Mouse (Mus musculus): ENCODE measurements around the gene Rwdd2b. TPM values are rescaled to one million over a fixed set of nuclear protein-coding genes. Genes with fewer than 3 reads are reported as not detected.
A peak's percentile ranks its signal among the peaks of the same experiment; 100 is the strongest.

Gene Rwdd2b
- polyA plus RNA-seq (2011; ENCODE audit: insufficient read depth, insufficient read length, low replicate concordance, missing spikeins) = 2.4 and 2.5 TPM in 2 replicates

DNA sequence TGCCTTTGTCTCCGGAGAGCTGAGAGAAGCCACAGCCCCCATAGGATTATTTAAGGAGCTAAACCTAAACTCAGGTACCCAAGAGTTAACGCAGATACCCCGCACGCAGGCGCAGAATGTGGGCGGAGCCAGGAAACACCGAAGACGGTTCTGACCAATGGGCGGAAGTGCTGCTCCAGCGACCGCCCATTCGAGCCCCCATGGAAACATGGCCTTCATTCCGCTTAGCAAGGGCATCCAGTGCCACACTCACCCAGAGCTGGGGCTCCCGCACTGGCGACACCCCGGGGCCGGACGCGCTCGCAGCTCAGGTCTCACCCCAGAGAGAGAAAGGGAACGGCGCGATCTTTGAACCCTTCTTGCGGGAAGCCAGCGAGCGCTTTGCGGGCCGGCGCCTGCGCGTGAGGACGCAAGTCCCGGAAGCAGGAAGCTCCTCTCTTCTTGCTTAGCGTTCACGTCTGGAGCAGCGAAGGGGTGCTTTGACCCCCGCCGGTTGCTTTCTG lies at the start of gene Rwdd2b:
Rwdd2b (minus strand) TSS at position 390 of the 503 bp plus-strand sequence.
- Histone ChIP-seq H3K27ac (ENCODE audit: control insufficient read depth, insufficient read depth, low read depth, low read length, poor library complexity) (peak within 1 kb of the TSS; percentile 91), H3K4me1 (ENCODE audit: control insufficient read depth, insufficient read depth, low read length) (peaks cover 1% of the 10 kb centered on the region; the same call in 1 of the 2 replicates), H3K4me3 (replicated peaks; ENCODE audit: control insufficient read depth, low read depth, low read length) (peak within 1 kb of the TSS; percentile 93)
- under 1% methylated on average over 38 of the region's 38 CpGs for WGBS
- TF ChIP-seq POLR2A (IDR thresholded peaks at IDR 0.05; ENCODE audit: borderline replicate concordance, control insufficient read depth, low read depth, low read length) = peak; percentile 70; the same call in 1 of the 2 replicates
- TF ChIP-seq CTCF (IDR thresholded peaks at IDR 0.05; ENCODE audit: control insufficient read depth, insufficient read depth, low read length) = no peak

DNA sequence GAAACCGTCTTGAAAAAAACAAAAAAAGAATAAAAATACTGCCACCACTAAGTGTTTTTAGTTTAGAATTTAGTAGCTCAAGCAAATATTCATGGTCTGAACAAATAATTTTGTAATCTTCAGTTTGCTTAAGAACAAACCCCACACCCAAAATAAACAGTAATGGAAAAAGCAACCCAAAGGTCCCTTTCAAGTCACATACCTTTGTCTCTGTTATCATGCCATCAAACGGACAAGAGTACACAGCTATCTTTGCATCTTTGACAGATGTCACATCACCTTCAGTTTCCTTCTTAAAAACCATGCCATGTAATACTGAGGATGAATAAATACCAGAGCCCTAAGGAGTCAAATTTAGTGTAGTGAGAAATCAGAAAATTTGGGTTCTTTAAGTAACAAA lies 48.2 kb upstream of the Rwdd2b start:
- Histone ChIP-seq H3K27ac (ENCODE audit: control insufficient read depth, insufficient read depth, low read depth, low read length, poor library complexity) (no peak overlapping the region), H3K4me3 (replicated peaks; ENCODE audit: control insufficient read depth, low read depth, low read length) (no peak overlapping the region), H3K4me1 (ENCODE audit: control insufficient read depth, insufficient read depth, low read length) (no peaks in the 10 kb centered on the region; the same call in 1 of the 2 replicates)
- TF ChIP-seq CTCF (IDR thresholded peaks at IDR 0.05; ENCODE audit: control insufficient read depth, insufficient read depth, low read length) (no peak), POLR2A (IDR thresholded peaks at IDR 0.05; ENCODE audit: borderline replicate concordance, control insufficient read depth, low read depth, low read length) (no peak)
- WGBS = 70% methylated on average over 2 of the region's 2 CpGs

DNA sequence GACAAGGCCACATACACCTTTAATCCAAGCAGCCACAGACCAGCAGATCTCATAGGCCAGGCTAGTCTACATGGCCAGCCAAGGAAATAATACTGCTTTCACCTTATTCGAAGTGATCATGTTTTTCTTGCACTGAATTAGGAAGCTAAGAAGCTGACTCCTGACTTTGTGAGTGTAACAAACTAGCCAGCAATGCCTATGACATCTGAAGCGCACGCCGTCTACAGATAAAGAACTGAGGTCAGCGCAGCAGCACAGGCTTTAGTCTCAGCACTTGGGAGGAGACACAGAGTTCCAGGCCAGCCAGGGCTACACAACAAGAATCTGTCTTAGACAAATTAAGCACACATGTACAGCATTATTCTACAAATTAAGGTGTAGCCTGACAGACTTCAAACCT lies 46.4 kb upstream of the Rwdd2b start:
- Histone ChIP-seq H3K4me3 (replicated peaks; ENCODE audit: control insufficient read depth, low read depth, low read length) (no peak overlapping the region), H3K4me1 (ENCODE audit: control insufficient read depth, insufficient read depth, low read length) (no peaks in the 10 kb centered on the region; the same call in 1 of the 2 replicates), H3K27ac (ENCODE audit: control insufficient read depth, insufficient read depth, low read depth, low read length, poor library complexity) (no peak overlapping the region)
- 92% methylated on average over 5 of the region's 5 CpGs for WGBS
- no peak for TF ChIP-seq POLR2A (IDR thresholded peaks at IDR 0.05; ENCODE audit: borderline replicate concordance, control insufficient read depth, low read depth, low read length)
- no peak for TF ChIP-seq CTCF (IDR thresholded peaks at IDR 0.05; ENCODE audit: control insufficient read depth, insufficient read depth, low read length)

DNA sequence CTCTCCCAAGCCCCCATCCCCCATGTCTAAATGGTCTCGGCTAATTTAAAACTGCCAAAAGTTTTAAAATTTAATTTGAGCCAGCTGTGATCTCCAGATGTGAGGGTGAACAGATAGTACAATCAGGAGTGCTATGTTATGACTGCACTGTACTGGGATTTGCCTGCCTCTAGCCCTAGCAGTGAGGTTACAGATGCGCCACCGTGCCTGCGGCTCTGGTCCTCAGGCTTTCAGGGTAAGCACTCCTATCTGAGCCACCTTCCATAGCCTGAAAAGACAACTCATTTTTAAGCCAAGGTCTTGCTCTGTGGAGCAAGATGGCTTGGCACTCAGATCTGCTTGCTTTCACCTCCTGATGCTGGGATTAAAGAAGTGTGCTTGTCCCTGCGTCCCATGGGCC lies 44.0 kb upstream of the Rwdd2b start:
- Histone ChIP-seq H3K27ac (ENCODE audit: control insufficient read depth, insufficient read depth, low read depth, low read length, poor library complexity) (no peak overlapping the region), H3K4me3 (replicated peaks; ENCODE audit: control insufficient read depth, low read depth, low read length) (no peak overlapping the region), H3K4me1 (ENCODE audit: control insufficient read depth, insufficient read depth, low read length) (no peaks in the 10 kb centered on the region)
- TF ChIP-seq POLR2A (IDR thresholded peaks at IDR 0.05; ENCODE audit: borderline replicate concordance, control insufficient read depth, low read depth, low read length) = no peak
- TF ChIP-seq CTCF (IDR thresholded peaks at IDR 0.05; ENCODE audit: control insufficient read depth, insufficient read depth, low read length) = no peak
- WGBS = 88% methylated on average over 5 of the region's 5 CpGs

DNA sequence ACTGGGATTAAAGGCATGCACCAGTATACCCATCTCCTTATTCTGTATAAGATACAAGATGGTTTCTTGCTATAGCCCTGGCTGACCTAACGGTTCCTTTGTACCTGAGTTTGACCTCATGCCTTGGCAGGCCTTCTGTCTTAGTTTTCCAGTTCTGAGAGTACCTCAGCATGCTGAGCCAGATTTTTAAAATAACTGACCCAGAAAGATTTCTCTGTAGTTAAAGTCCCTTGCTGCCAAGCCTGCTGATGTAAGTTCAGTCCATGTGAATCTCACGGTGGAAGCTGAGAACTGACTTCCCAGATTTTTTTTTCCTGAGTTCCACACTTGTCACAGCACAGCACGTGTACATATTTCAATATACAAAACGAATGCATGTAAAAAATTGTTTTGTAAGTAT lies 30.2 kb upstream of the Rwdd2b start:
- Histone ChIP-seq H3K4me1 (ENCODE audit: control insufficient read depth, insufficient read depth, low read length) (no peaks in the 10 kb centered on the region), H3K4me3 (replicated peaks; ENCODE audit: control insufficient read depth, low read depth, low read length) (no peak overlapping the region), H3K27ac (ENCODE audit: control insufficient read depth, insufficient read depth, low read depth, low read length, poor library complexity) (no peak overlapping the region)
- WGBS = 86% methylated on average over 4 of the region's 4 CpGs
- TF ChIP-seq CTCF (IDR thresholded peaks at IDR 0.05; ENCODE audit: control insufficient read depth, insufficient read depth, low read length) (no peak), POLR2A (IDR thresholded peaks at IDR 0.05; ENCODE audit: borderline replicate concordance, control insufficient read depth, low read depth, low read length) (no peak)

DNA sequence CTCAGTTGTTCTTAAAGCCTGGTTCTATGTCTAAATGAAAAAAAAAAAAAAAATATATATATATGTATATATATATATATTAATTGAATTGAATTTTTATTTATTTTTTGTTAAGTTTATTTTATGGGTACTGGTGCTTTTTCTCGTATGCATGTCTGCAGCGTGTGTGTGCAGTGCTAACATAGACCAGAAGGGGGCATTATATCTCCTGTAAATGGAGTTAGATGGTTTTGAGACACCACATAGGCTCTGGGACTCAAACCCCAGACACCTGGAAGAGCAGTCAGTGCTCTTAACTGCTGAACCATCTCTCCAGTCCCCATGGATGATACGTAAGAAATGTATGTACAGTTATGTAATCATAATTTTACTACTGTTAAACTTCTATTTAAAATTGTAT lies 18.4 kb upstream of the Rwdd2b start:
- WGBS = 91% methylated on average over 3 of the region's 3 CpGs
- H3K27ac ChIP-seq (ENCODE audit: control insufficient read depth, insufficient read depth, low read depth, low read length, poor library complexity) = no peak overlapping the region
- no peak overlapping the region for H3K4me3 ChIP-seq (replicated peaks; ENCODE audit: control insufficient read depth, low read depth, low read length)
- H3K4me1 ChIP-seq (ENCODE audit: control insufficient read depth, insufficient read depth, low read length) = peaks cover 2% of the 10 kb centered on the region
- no peak for TF ChIP-seq POLR2A (IDR thresholded peaks at IDR 0.05; ENCODE audit: borderline replicate concordance, control insufficient read depth, low read depth, low read length)
- no peak for TF ChIP-seq CTCF (IDR thresholded peaks at IDR 0.05; ENCODE audit: control insufficient read depth, insufficient read depth, low read length)

DNA sequence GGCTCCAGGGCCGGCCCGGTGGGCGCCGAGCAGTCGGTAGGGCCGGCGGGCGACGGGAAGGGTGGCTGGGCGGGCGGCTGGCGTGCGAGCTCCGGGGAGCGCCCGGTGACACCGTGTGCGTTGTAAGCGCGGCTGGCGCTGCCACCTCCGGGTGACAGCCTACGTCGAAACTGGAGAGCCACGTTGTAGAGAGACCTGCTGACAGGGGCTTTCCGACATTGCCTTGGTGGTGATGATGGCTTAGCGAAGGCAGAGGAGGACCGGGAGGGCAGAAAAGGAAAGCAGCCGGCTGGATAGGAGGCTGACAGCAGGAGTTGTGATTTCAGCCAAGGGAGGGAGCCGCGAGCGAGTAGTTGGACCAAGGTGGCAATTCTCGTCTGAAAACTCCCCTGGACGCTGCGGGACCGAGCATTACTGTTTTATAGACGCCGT lies 14.8 kb upstream of the Rwdd2b start:
- H3K4me3 ChIP-seq (replicated peaks; ENCODE audit: control insufficient read depth, low read depth, low read length) = peak overlapping the region; percentile 95
- peak overlapping the region; percentile 84 for H3K27ac ChIP-seq (ENCODE audit: control insufficient read depth, insufficient read depth, low read depth, low read length, poor library complexity)
- TF ChIP-seq CTCF (IDR thresholded peaks at IDR 0.05; ENCODE audit: control insufficient read depth, insufficient read depth, low read length) = no peak
- no peak for TF ChIP-seq POLR2A (IDR thresholded peaks at IDR 0.05; ENCODE audit: borderline replicate concordance, control insufficient read depth, low read depth, low read length)
- peaks cover 2% of the 10 kb centered on the region for H3K4me1 ChIP-seq (ENCODE audit: control insufficient read depth, insufficient read depth, low read length)
- 1% methylated on average over 38 of the region's 38 CpGs for WGBS

DNA sequence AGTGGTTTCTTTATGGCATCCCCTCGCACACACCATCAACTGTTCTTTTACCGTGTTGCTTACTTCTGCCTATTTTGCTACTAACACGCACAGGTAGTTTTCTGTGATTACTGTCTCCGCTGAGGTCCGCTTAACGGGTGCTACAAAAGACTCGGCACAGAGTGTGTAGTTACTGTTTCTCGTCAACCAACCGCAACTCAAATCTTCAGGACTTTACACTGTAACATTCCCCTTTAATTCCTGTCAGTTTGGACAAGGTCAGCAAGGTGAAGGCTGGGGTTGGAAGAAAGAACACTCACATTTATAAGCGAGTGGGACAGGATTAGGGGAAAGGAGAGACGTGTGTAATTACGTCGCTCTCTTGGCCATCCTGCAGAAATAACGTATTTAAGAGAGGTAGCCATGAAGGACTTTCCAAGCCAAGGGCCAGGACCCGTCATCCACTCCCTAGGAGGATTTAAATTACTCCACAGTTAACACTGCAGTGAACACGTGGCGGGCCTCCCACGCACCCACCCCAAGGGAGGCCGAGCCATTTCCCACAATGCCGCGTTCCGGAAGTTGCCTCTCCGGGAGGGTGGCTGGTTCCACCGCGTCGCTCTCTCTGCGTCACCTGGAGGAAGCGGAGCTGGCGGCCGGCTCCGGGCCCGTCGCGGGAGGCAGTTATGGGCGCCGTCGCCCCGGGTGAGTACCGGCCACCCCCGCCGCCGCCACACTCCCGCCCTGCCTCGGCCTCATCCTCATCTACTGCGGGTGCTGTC lies 14.2 kb upstream of the Rwdd2b start, which contains the start of gene Usp16:
Usp16 (plus strand) TSS at position 285 of the 761 bp plus-strand sequence.
- TF ChIP-seq CTCF (IDR thresholded peaks at IDR 0.05; ENCODE audit: control insufficient read depth, insufficient read depth, low read length) (no peak), POLR2A (IDR thresholded peaks at IDR 0.05; ENCODE audit: borderline replicate concordance, control insufficient read depth, low read depth, low read length) (peak; percentile 81; the same call in 1 of the 2 replicates)

More for the DNA sequence above, 14.2 kb upstream of the Rwdd2b start, which contains the start of gene Usp16:
- Histone ChIP-seq H3K4me1 (ENCODE audit: control insufficient read depth, insufficient read depth, low read length) (peaks cover 2% of the 10 kb centered on the region), H3K27ac (ENCODE audit: control insufficient read depth, insufficient read depth, low read depth, low read length, poor library complexity) (peak within 1 kb of the TSS; percentile 84), H3K4me3 (replicated peaks; ENCODE audit: control insufficient read depth, low read depth, low read length) (peak within 1 kb of the TSS; percentile 95)
- 13% methylated on average over 45 of the region's 45 CpGs for WGBS

Measured in bone marrow, adult 2 months (tissue).